Mouse (Mus musculus) lung, postnatal 14 days (tissue): ENCODE measurements around the gene Adh1.

ENCODE experiments used
- DNase-seq: peaks from one replicate; pipeline ENCODE4 v3.0.0; 2021

Gene Adh1

DNA sequence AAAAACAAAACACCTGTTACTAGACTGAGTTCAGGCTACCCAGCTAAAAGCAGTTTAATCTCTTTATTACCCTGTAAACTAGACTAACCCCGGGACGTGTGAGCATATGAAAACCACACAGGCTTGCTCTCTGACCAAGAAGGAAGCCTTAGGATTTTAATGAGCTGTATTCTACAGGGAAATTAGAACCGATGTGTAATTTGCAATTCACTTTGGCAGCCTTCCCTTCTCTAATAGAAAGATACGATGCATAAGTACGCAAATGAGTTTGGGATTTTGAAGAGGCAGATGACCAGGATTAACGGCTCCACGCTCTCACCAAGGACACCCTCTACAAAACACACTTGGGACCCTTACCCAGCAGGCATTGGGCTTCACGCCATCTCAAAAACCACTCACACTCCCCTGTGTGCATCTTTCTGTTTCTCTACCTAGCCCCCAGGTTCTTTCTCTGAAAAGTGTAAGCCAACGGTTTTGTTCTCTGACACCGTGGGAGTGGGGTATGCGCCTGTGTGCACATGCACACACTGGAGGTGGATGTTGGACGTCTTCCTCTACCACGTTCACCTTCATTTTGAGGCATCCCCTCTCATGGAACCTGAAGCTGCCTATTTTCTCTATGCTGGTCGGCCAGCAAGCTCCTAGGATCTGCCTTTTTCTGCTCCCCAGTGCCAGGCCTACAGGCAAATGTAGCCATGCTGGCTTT lies 18.6 kb upstream of the Adh1 start:
- DNase-seq, result no peak

DNA sequence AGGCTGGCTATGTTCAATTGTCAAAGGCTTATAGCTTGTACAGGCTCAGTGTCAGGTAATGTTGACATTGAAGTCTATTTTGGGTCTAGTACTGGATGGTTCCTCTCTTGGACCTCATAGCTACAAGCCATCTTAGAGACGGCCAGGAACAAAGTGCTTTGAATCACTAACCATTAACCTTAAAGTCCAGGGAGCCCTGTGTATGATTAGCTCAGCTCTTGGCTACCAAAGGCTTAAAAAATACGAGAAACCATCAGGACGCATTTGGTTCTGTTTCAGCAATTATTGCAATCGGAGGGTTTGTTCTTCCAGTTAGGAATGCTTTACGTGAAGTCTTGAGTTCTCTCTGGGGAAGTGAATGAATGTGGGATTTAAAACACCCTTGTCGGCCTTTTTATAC lies 17.9 kb upstream of the Adh1 start:
- DNase-seq, result no peak

- no peak for DNase-seq
These were observed 16.4 kb upstream of the Adh1 start for GRCm38 (mm10) chr3:138244338-138244874.

- DNase-seq, result no peak
These were observed 14.2 kb upstream of the Adh1 start for GRCm38 (mm10) chr3:138246511-138247020.

- DNase-seq, result no peak
These were observed 13.6 kb upstream of the Adh1 start for GRCm38 (mm10) chr3:138247241-138247640.

DNA sequence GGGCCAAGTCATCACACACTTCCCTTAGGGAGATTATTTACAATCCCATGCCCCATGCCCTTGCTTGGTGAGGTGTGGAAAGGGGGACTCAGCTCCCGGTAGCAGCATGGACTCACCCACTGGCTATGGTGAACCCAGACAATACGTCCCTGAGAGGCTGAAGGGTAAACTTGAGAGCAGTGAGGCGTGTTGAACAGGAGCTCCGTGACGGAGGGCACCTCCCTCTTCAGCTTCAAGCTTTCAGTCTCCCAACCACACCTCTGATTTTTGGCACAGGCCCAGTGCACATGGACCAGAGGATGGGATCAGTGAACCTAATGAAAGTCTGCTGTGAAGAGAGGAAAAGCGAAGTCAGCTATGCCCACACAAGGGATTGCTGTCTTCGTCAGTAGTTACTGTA lies 12.8 kb upstream of the Adh1 start:
- no peak for DNase-seq

GRCm38 (mm10) chr3:138248746-138249145 lies 12.0 kb upstream of the Adh1 start:
- DNase-seq, result peak; percentile 55

DNA sequence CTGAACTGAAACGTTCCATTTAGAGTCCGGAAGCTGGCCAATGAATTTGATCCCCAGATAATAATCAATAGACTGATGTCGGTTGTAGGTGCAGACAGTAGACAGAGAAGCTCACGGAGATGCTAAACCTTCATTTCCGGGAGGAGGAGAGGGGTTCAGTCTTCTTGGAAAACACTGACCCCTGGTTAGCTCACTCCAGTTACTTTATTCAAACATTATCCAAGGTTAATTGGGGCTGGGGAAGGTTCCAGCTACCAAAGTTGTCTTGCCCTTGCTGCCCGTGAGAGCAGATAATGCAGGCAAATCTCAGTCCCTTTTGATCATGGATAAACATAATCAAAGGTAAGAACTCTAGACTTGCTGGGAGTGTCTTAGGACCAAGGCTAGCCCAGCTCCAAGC lies 9.6 kb upstream of the Adh1 start:
- no peak for DNase-seq

DNA sequence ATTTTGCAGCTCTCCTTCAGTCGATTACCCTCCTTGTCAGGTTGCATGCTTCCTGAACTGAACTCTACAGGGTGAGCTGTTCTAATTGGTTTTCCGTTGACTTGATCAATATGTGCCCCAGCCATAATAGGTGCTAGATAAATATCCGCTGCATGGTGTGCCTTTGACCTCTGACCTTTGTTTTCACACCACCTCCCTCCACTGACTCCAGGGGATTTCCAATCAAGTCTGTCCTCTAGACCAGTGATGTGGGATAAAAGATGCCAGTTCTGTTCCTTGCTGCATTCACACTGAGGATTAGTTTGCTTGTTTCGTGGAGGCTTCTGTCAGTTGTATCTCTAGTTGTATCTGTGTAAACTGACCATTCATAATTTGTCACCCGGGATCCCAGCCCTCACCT lies 6.6 kb upstream of the Adh1 start:
- no peak for DNase-seq

GRCm38 (mm10) chr3:138255366-138255765 lies 5.4 kb upstream of the Adh1 start:
- no peak for DNase-seq

DNA sequence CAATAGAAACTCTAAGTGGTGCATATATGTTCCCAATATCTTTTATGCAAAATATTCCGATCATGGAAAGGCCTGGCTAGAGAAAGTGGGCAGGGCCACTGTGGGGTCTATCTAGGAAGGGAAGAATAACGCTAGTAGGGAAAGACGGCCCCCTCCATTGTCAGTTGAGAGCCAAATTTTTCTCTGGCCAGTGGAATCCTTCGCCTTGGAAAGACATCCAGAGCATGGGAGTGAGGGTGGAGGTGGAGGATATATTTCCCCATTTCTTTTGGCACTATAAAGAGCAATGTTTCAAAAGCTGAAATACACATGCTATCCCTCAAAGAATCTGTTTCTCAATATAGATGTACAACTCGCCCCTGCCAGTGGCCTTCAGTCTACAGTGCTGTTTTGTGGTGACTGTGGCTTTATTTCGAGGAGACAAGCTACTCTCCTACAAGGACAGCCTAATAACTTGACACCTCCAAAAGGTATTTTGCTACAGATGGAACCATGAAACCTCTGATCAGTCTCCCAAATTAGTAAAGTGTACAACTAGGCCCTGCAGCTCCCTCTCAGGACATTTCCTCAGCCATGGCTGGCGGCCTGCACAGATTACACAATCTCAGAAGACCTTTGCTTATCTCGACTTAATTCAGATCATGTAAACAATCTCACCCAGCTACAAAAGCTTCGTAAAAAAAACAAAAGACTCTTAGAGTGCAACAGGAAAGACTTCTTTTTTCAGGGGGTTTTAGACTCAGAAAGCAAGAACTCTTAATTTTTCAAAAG lies 4.8 kb upstream of the Adh1 start:
- DNase-seq, result peak; percentile 41

GRCm38 (mm10) chr3:138262568-138262967 lies 1.8 kb downstream of the Adh1 start:
- DNase-seq, result no peak

DNA sequence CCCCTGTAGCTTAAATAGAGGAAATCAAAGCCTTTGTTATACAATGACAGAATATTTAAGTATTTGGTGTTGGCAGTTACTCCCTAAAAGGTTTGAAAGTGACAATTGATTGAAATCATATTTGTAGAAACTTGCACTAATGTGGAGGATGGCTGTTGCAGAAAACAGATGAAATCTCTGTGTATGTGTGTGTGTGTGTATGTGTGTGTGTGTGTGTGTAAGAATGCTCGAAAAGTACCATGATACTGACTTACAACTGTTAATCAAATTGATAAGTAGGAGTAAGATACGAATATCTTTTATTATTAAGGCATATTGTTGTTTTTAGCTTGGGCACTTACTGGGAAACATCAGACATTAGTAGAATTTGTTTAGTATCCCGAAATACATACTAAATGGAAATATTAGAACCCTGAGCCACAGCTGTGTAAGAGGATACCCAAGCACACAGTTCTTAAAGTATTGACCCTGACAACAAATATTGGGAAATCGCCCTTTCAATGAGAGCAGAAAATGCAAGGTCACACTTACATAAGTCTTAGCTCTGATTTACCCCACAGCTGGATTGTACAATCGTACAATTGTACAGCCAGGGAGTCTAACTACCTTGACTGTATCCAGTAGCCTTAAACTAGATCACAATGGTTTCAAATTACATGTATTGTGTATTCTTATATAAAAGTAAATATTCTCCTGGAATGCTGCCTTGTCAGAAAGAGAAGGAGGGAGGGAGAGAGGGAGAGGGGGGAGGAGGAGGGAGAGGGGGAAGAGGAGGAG lies 2.6 kb downstream of the Adh1 start:
- no peak for DNase-seq

DNA sequence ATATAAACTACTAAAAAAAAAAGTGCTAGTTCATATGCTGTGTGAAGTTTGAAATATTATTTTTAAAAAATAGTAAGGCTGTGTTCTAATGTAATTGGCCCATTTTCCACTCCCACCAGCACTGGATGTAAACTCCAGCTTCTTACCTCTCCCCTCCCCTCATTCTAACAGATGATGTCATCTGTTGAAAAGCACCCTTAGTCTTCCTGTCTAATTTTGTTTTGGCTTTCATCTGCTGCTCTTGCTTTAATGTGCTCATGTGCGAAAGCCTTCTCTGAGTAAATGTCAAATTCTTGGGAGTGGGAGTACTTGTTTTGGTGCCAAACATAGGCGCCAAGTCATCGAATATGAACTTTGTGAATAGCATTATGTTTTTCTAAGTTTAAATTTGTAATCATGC lies 3.9 kb downstream of the Adh1 start:
- DNase-seq, result no peak

DNA sequence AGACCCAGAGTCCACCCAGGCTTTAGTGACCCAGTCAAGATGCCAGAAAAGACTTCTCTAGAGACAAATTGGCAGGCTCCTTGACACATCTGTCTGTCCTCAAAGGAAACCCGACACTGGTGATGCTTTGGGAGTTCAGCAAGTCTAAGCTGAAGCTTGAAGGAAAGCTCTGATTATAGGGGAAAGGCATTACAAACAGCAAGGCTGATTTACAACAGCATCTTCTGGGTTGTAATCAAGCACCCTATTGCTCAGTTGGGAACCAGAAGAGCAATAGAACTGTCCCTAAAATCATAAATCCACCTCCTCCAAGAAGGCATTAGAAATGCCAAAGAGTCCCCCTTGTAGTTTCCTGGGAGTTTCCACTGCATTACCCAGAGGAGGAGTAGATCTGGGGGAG lies 9.7 kb downstream of the Adh1 start:
- DNase-seq, result no peak

GRCm38 (mm10) chr3:138271297-138271696 lies 10.5 kb downstream of the Adh1 start:
- no peak for DNase-seq

DNA sequence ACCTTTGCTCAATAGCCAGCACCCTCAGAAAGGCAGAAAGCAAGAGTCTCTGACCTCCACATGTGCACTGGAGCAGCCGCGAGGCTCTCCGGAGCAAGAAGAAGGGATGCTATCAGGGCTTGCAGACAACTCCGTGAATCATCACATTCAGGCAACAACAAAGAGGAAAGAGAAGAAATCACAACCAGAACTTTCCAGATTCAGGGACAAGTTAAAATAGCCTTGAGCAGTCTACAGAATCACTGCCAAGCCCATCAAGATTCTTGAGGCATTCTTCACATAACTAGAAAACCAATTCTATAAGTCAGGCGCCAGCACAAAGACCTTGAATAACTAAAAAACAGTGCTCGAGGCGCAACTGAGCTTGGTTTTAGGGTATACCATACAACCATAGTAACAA lies 12.3 kb downstream of the Adh1 start:
- DNase-seq, result no peak

- no peak for DNase-seq
These were observed 14.3 kb downstream of the Adh1 start for GRCm38 (mm10) chr3:138275100-138275499.

GRCm38 (mm10) chr3:138282556-138282955 lies 21.8 kb downstream of the Adh1 start:
- DNase-seq, result no peak

DNA sequence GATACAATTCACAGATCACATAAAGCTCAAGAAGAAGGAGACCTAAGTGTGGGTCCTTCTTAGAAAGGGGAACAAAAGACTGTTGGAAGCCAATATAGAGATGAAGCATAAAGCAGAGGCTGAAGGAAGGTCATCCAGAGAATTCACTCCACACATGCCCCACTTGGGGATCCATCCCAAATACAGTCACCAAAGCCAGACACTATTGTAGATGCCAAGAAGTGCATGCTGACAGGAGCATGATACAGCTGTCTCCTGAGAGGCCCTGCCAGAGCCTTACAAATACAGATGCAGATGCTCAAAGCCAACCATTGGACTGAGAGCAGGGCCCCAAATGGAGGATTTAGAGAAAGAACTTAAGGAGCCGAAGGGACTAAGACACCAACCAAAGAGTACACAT lies 23.0 kb downstream of the Adh1 start:
- peak; percentile 33 for DNase-seq

GRCm38 (mm10) chr3:138285986-138286385 lies 25.2 kb downstream of the Adh1 start:
- DNase-seq, result no peak

DNA sequence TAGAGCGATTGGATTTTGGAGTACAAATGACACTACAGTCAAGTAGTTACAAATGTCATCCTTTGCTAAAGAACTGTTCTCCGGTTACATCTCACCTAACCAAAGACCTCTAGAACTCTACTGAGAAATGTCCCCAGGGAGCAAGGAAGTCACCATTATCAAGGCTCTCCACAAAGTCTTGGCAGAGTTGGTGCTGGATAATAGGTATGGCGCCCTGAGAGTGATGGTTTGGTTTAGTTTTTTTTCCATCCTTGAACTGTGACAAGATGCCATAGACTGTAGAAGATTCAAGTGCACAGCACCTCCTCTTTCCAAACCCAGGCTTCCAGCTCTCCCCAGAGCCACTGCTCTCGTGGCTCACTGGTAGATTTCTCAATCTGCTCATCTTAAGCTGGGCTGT lies 26.9 kb downstream of the Adh1 start:
- DNase-seq, result no peak

GRCm38 (mm10) chr3:138290672-138291071 lies 29.9 kb downstream of the Adh1 start:
- no peak for DNase-seq
